Mouse (Mus musculus) heart, adult 10 weeks (tissue): ENCODE data around the gene Gm10037. TPM values are rescaled to one million over a fixed set of nuclear protein-coding genes. Genes with fewer than 3 reads are reported as not detected.

Experiments
- polyA plus RNA-seq: library from polyadenylated mRNA; stranded (reverse); fragments of 350-450 nt; fragmentation: Illumina TruSeq; extraction: RNeasy Lipid Tissue Mini Kit (QIAGEN cat#74804); gene quantifications from one replicate; pipeline ENCODE4 v1.2.3, GENCODE M21; 2014; ENCODE audit warnings: low read depth, low replicate concordance

Gm10037 gene
- polyA plus RNA-seq = 1.9 TPM

GRCm38 (mm10) chr13:67830911-67831336 lies at the start of gene Gm10037:
Gm10037 (plus strand) TSS chr13:67831106.

GRCm38 (mm10) chr13:67813710-67814660 lies 16.9 kb upstream of the Gm10037 start, which contains the start of gene Zfp273:
Zfp273 (plus strand) TSS chr13:67813740.

GRCm38 (mm10) chr13:67863026-67863425 lies 32.1 kb downstream of the Gm10037 start, which contains the start of gene BC048507:
BC048507 (plus strand) TSS chr13:67863326.

Other genes with a start within 250 kb of the Gm10037 start
- 3.2 TPM for gene Zfp729b, start 221.4 kb upstream of the Gm10037 start, polyA plus RNA-seq
- not detected for gene Gm49345, start 193.3 kb upstream of the Gm10037 start, polyA plus RNA-seq
- 3.5 TPM for gene Zfp729a, start 193.3 kb upstream of the Gm10037 start, polyA plus RNA-seq
- gene Zfp738, start 144.0 kb upstream of the Gm10037 start, polyA plus RNA-seq = 3.8 TPM
- gene Zfp65, start 101.9 kb upstream of the Gm10037 start, polyA plus RNA-seq = 5.2 TPM
- 1.7 TPM for gene Zfp85, start 75.9 kb upstream of the Gm10037 start, polyA plus RNA-seq
- gene Zfp493, start 51.4 kb upstream of the Gm10037 start, polyA plus RNA-seq = 0.79 TPM
- 2.2 TPM for gene Zfp273, start 17.4 kb upstream of the Gm10037 start, polyA plus RNA-seq
- not detected for gene BC048507, start 32.2 kb downstream of the Gm10037 start, polyA plus RNA-seq